Mouse (Mus musculus) bone marrow, adult 2 months (tissue): Measurements from ENCODE around the gene Rasa3. TPM values are rescaled to one million over a fixed set of nuclear protein-coding genes. Genes with fewer than 3 reads are reported as not detected.
A peak's percentile ranks its signal among the peaks of the same experiment; 100 is the strongest.

Source experiments
- H3K27ac ChIP-seq: fragments of 200-500 bp; 2 replicates; pipeline ENCODE4 v1.5.1; 2012; ENCODE audit warnings: low read depth, mild to moderate bottlenecking, control low read depth, inconsistent platforms, low read length; ENCODE audit not compliant: control insufficient read depth, poor library complexity, insufficient read depth
- H3K4me1 ChIP-seq: fragments of 200-500 bp; 2 replicates; pipeline ENCODE4 v1.6.1; 2011; ENCODE audit warnings: low read length; ENCODE audit not compliant: control insufficient read depth, insufficient read depth
- H3K4me3 ChIP-seq: fragments of 200-500 bp; replicated peaks from 2 replicates; pipeline ENCODE3; 2011; ENCODE audit warnings: mild to moderate bottlenecking, low read depth, low read length, control low read depth; ENCODE audit not compliant: control insufficient read depth
- CTCF ChIP-seq: fragments of 200-500 bp; IDR thresholded peaks from 2 replicates; pipeline ENCODE4 v1.5.1; 2011; ENCODE audit warnings: low read length, control low read depth; ENCODE audit not compliant: control insufficient read depth, insufficient read depth
- POLR2A ChIP-seq: fragments of 200-500 bp; IDR thresholded peaks from 2 replicates; pipeline ENCODE4 v1.6.1; 2011; ENCODE audit warnings: low read depth, mild to moderate bottlenecking, control low read depth, low read length, borderline replicate concordance; ENCODE audit not compliant: control insufficient read depth
- WGBS: fragments of 180-500 bp; shearing (Covaris S2); methylation state at CpG from one replicate; pipeline ENCODE4 v1.1.7; 2018; 5-methylcytosine and 5-hydroxymethylcytosine counted together
- polyA plus RNA-seq: library from polyadenylated mRNA; stranded (reverse); fragments of >200 nt; gene quantifications from 2 replicates; pipeline ENCODE4 v1.2.4, GENCODE M21; 2011; ENCODE audit warnings: low replicate concordance; ENCODE audit not compliant: missing spikeins, insufficient read depth, insufficient read length

Rasa3 gene
- polyA plus RNA-seq, 1 experiment: 136 TPM

DNA sequence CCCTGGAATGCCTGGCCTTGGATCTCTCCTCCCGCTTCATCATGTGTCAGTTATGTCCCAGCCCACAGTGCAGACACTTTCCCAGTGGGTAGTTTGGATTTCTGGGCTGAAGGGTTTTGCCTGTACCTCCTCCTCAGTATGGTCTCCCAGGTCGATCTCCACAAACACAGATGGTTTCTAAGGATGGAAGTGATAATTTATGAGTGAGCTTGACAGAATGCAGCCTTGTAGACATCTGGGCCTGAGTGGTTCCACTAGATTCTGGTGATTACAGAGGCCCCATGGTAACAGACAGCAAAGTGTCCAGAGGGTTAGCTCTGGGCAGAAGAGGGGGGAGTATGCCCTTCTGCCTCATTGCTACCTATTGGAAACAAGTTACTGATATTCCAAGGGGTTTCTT is 119.9 kb downstream of the Rasa3 start:
- Histone ChIP-seq H3K4me3 (no peak overlapping the region), H3K4me1 (no peaks in the 10 kb centered on the region), H3K27ac (no peak overlapping the region)
- TF ChIP-seq CTCF (no peak), POLR2A (no peak)
- WGBS: 72% methylated on average over 2 of the region's 2 CpGs

DNA sequence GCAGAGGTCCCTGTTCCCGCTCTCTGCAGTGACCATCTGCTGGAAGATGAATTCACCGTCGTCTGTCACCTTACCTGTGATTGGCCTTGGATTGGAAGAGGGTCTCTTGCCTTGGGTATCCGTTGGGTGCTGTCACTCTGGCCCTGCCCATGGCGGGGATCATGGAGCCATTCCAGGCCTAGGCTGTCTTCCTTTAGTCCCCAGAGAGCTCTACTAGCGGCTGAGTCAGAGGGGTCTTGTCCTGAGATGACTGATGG is 125.9 kb downstream of the Rasa3 start:
- no peak overlapping the region for H3K4me3 ChIP-seq
- no peaks in the 10 kb centered on the region for H3K4me1 ChIP-seq
- no peak overlapping the region for H3K27ac ChIP-seq
- 80% methylated on average over 6 of the region's 6 CpGs for WGBS
- TF ChIP-seq CTCF: no peak
- TF ChIP-seq POLR2A: no peak

GRCm38 (mm10) chr8:13550718-13551573 is 126.5 kb downstream of the Rasa3 start:
- Histone ChIP-seq H3K27ac (no peak overlapping the region), H3K4me3 (no peak overlapping the region), H3K4me1 (no peaks in the 10 kb centered on the region)
- no peak for TF ChIP-seq POLR2A
- peak; percentile 91 for TF ChIP-seq CTCF
- WGBS: 44% methylated on average over 9 of the region's 9 CpGs

GRCm38 (mm10) chr8:13548831-13549230 is 128.6 kb downstream of the Rasa3 start:
- no peaks in the 10 kb centered on the region for H3K4me1 ChIP-seq
- 64% methylated on average over 9 of the region's 9 CpGs for WGBS
- no peak for TF ChIP-seq CTCF
- no peak for TF ChIP-seq POLR2A
- no peak overlapping the region for H3K4me3 ChIP-seq
- H3K27ac ChIP-seq: no peak overlapping the region

- H3K27ac ChIP-seq: no peak overlapping the region
- WGBS: 29% methylated on average over 4 of the region's 4 CpGs
- no peak overlapping the region for H3K4me3 ChIP-seq
- no peaks in the 10 kb centered on the region for H3K4me1 ChIP-seq
- TF ChIP-seq POLR2A: no peak
- TF ChIP-seq CTCF: peak; percentile 15; the same call in 1 of the 2 replicates
Observed at GRCm38 (mm10) chr8:13548235-13548634, 129.2 kb downstream of the Rasa3 start.

DNA sequence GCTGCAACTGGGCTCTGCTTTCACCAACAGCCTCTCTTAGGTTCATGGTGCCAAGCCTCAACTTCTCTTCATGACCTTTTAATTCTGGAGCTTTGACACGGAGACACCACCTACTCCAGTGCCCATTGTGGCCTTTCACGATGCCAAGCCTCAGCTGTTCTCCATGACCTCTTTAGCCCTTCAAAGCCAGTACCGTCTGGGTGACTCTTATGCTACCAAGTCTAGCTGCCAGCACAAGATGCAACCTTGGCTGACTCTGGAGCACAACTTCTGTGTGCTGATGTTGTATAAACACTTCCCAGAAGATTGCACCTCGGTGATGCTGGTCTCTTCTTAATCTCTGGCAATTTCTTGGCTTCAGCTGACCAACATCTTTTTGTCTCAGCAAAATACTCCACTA is 131.0 kb downstream of the Rasa3 start:
- H3K4me1 ChIP-seq: no peaks in the 10 kb centered on the region
- TF ChIP-seq POLR2A (no peak), CTCF (no peak)
- WGBS: 84% methylated on average over 4 of the region's 4 CpGs
- H3K4me3 ChIP-seq: no peak overlapping the region
- H3K27ac ChIP-seq: no peak overlapping the region

- H3K27ac ChIP-seq: no peak overlapping the region
- TF ChIP-seq POLR2A (no peak), CTCF (no peak)
- 84% methylated on average over 5 of the region's 5 CpGs for WGBS
- no peaks in the 10 kb centered on the region for H3K4me1 ChIP-seq
- no peak overlapping the region for H3K4me3 ChIP-seq
Observed at GRCm38 (mm10) chr8:13541526-13541925, 135.9 kb downstream of the Rasa3 start.

DNA sequence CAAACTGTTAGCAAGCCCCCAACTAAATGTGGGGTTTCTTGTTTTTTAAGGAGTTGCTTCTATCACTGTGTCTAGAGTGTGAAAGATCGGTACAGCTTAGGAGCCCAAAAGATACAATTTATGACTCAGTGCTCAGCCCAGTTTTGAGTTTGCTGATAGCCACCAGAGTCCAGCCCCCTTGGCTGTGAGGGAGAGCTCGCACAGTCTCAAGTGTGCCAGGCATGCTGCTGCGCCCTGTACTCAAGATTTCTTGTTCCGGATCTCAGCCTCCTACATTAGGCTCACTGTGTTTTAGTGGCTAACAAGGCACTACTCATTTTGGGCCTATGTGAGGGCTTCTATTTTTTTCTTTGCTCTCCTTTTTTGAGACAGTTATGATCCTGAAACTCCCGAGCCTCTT is 137.3 kb downstream of the Rasa3 start:
- no peak for TF ChIP-seq POLR2A
- no peak for TF ChIP-seq CTCF
- no peak overlapping the region for H3K27ac ChIP-seq
- no peak overlapping the region for H3K4me3 ChIP-seq
- no peaks in the 10 kb centered on the region for H3K4me1 ChIP-seq
- WGBS: 78% methylated on average over 5 of the region's 5 CpGs

- TF ChIP-seq CTCF: no peak
- no peak for TF ChIP-seq POLR2A
- 82% methylated on average over 6 of the region's 6 CpGs for WGBS
- no peaks in the 10 kb centered on the region for H3K4me1 ChIP-seq
Observed at GRCm38 (mm10) chr8:13538821-13539220, 138.6 kb downstream of the Rasa3 start.

More at GRCm38 (mm10) chr8:13538821-13539220, 138.6 kb downstream of the Rasa3 start:
- Histone ChIP-seq H3K4me3 (no peak overlapping the region), H3K27ac (no peak overlapping the region)
